ENCODE assay signal across 8 mouse cellular contexts in genomic region chr10:77070072-77070471, GRCm38 (mm10). TPM values are rescaled to one million over a fixed set of nuclear protein-coding genes. Genes with fewer than 3 reads are reported as not detected.
DNase-seq lines count a peak whose midpoint lies in the region; ATAC-seq and TF ChIP-seq lines count a peak whose summit lies in the region.

No protein-coding gene starts in this region.

- H3K4me3 ChIP-seq in midbrain, embryonic 11.5 days (ENCODE audit: low read depth, low read length) = no peak overlapping the region
- no peak overlapping the region for H3K4me3 ChIP-seq in midbrain, embryonic 16.5 days (ENCODE audit: low read depth, low read length)
- H3K4me3 ChIP-seq in midbrain, embryonic 14.5 days (replicated peaks; ENCODE audit: low read depth, low read length) = no peak overlapping the region
- no peak overlapping the region for H3K4me3 ChIP-seq in thymus, adult 2 months (ENCODE audit: control insufficient read depth, insufficient read depth, low read length)

- peak; percentile 89 for DNase-seq in midbrain, embryonic 11.5 days (ENCODE audit: low spot score, missing footprints)
- peak; percentile 74 for DNase-seq in adrenal gland, adult 8-10 months
- peak; percentile 67 for DNase-seq in embryo, embryonic 11 days
- peak; percentile 71 for DNase-seq in induced T-regulatory cell, adult 2 months (ENCODE audit: low read depth)
- DNase-seq in left cerebral cortex, postnatal 36 days (ENCODE audit: low spot score in 2 of 2) = peak; percentile 33 to 42
- peak; percentile 75 for DNase-seq in midbrain, embryonic 14.5 days
- peak; percentile 62 for DNase-seq in thymus, adult 2 months

- no peak for TF ChIP-seq POLR2A in thymus, adult 2 months (IDR thresholded peaks at IDR 0.05; ENCODE audit: control insufficient read depth, extremely low read depth, insufficient read depth, low read length, poor library complexity)

- WGBS in midbrain, embryonic 11.5 days = 56% methylated on average over 4 of the region's 4 CpGs
- 54% methylated on average over 4 of the region's 4 CpGs for WGBS in midbrain, embryonic 16.5 days
- 55% methylated on average over 4 of the region's 4 CpGs for WGBS in midbrain, embryonic 14.5 days
- WGBS in thymus, adult 2 months = 52% methylated on average over 4 of the region's 4 CpGs

- peaks cover 8% of the 10 kb centered on the region; the same call in 1 of the 2 replicates for H3K36me3 ChIP-seq in midbrain, embryonic 11.5 days (ENCODE audit: control insufficient read depth, insufficient read depth, low read length)
- H3K36me3 ChIP-seq in midbrain, embryonic 16.5 days (ENCODE audit: control insufficient read depth, insufficient read depth, low read length) = no peaks in the 10 kb centered on the region
- H3K36me3 ChIP-seq in midbrain, embryonic 14.5 days (ENCODE audit: control insufficient read depth, insufficient read depth, low read length) = no peaks in the 10 kb centered on the region
- no peaks in the 10 kb centered on the region for H3K36me3 ChIP-seq in thymus, adult 2 months (ENCODE audit: control insufficient read depth, insufficient read depth, low read length)

- no peak overlapping the region for H3K9ac ChIP-seq in midbrain, embryonic 11.5 days (ENCODE audit: low read length)
- no peak overlapping the region for H3K9ac ChIP-seq in midbrain, embryonic 16.5 days (ENCODE audit: low read depth, low read length)
- no peak overlapping the region for H3K9ac ChIP-seq in midbrain, embryonic 14.5 days (replicated peaks; ENCODE audit: low read length)

- intact Hi-C loops in left cerebral cortex, postnatal 36 days (cut with DNase I) = no loop called here

- no peaks in the 10 kb centered on the region for H3K9me3 ChIP-seq in midbrain, embryonic 11.5 days (ENCODE audit: control insufficient read depth, low read length)
- no peaks in the 10 kb centered on the region for H3K9me3 ChIP-seq in midbrain, embryonic 16.5 days (replicated peaks; ENCODE audit: control insufficient read depth, low read length, poor library complexity, severe bottlenecking)
- no peaks in the 10 kb centered on the region for H3K9me3 ChIP-seq in midbrain, embryonic 14.5 days (ENCODE audit: control insufficient read depth, low read length)

- H3K27ac ChIP-seq in midbrain, embryonic 11.5 days (ENCODE audit: low read depth, low read length) = no peak overlapping the region
- H3K27ac ChIP-seq in midbrain, embryonic 16.5 days (ENCODE audit: low read length) = no peak overlapping the region
- no peak overlapping the region for H3K27ac ChIP-seq in midbrain, embryonic 14.5 days (replicated peaks; ENCODE audit: low read depth, low read length)
- no peak overlapping the region for H3K27ac ChIP-seq in thymus, adult 2 months (ENCODE audit: control insufficient read depth, insufficient read depth, low read length)

- no peaks in the 10 kb centered on the region for H3K4me1 ChIP-seq in midbrain, embryonic 11.5 days (ENCODE audit: control insufficient read depth, insufficient read depth, low read length)
- H3K4me1 ChIP-seq in midbrain, embryonic 16.5 days (ENCODE audit: control insufficient read depth, insufficient read depth, low read length) = no peaks in the 10 kb centered on the region
- H3K4me1 ChIP-seq in midbrain, embryonic 14.5 days (ENCODE audit: control insufficient read depth, insufficient read depth, low read length) = no peaks in the 10 kb centered on the region
- no peaks in the 10 kb centered on the region for H3K4me1 ChIP-seq in thymus, adult 2 months (replicated peaks; ENCODE audit: control insufficient read depth, insufficient read depth, low read length)

- peak; percentile 32; the same call in 1 of the 2 replicates for TF ChIP-seq CTCF in thymus, adult 2 months (IDR thresholded peaks at IDR 0.05; ENCODE audit: borderline replicate concordance, control insufficient read depth, extremely low read depth, insufficient read depth, low read length, poor library complexity)

- no peaks in the 10 kb centered on the region for H3K27me3 ChIP-seq in midbrain, embryonic 11.5 days (ENCODE audit: control insufficient read depth, insufficient read depth, low read length)
- no peaks in the 10 kb centered on the region for H3K27me3 ChIP-seq in midbrain, embryonic 16.5 days (ENCODE audit: control insufficient read depth, insufficient read depth, low read depth, low read length)
- no peaks in the 10 kb centered on the region for H3K27me3 ChIP-seq in midbrain, embryonic 14.5 days (ENCODE audit: control insufficient read depth, insufficient read depth, low read length)
- no peaks in the 10 kb centered on the region for H3K27me3 ChIP-seq in thymus, adult 2 months (ENCODE audit: control insufficient read depth, insufficient read depth, low read length)

- H3K4me2 ChIP-seq in midbrain, embryonic 11.5 days = no peak overlapping the region
- H3K4me2 ChIP-seq in midbrain, embryonic 16.5 days (ENCODE audit: low read length) = no peak overlapping the region
- H3K4me2 ChIP-seq in midbrain, embryonic 14.5 days (ENCODE audit: low read length) = no peak overlapping the region

- ATAC-seq in midbrain, embryonic 11.5 days (ENCODE audit: low FRiP score) = peak; percentile 64; the same call in 1 of the 2 replicates
- ATAC-seq in midbrain, embryonic 16.5 days = no peak
- ATAC-seq in midbrain, embryonic 14.5 days (ENCODE audit: low FRiP score, low TSS enrichment) = peak; percentile 40; the same call in 1 of the 2 replicates

RNA-seq across cellular contexts. Expression of gene Slc19a1, which starts 38.0 kb away (rescaled TPM):
- 27.5 and 29.5 TPM in 2 replicates for polyA plus RNA-seq in midbrain, embryonic 11.5 days (2014; fragmentation: Nextera tagmentation; extraction: Ambion mirVana)
- 44.2 and 44.4 TPM in 2 replicates for polyA plus RNA-seq in midbrain, embryonic 16.5 days (2015; fragmentation: Nextera tagmentation; extraction: Ambion mirVana)
- total RNA-seq in adrenal gland, adult 8-10 months (2022) = 10 to 100 TPM; 15.9 to 21.1 (median 18.1) TPM
- total RNA-seq in left cerebral cortex, postnatal 36 days (2021) = 10 to 100 TPM; 22.1 to 23.0 TPM
- 33.5 and 37.5 TPM in 2 replicates for polyA plus RNA-seq in midbrain, embryonic 14.5 days (2014; fragmentation: Nextera tagmentation; extraction: Ambion mirVana)
- 97.7 and 110 TPM in 2 replicates for polyA plus RNA-seq in thymus, adult 2 months (2012; rRNA removed)

Comparison
In these comparisons a context has a peak if more than half of its experiments do, and no peak if none do; other contexts are left out.
1. DNase-seq: peak in every context shown above with its lines; median percentile 89 in midbrain, embryonic 11.5 days; 75 in midbrain, embryonic 14.5 days; 74 in adrenal gland, adult 8-10 months; 71 in induced T-regulatory cell, adult 2 months; 67 in embryo, embryonic 11 days; 62 in thymus, adult 2 months; 38 in left cerebral cortex, postnatal 36 days.